Comparison of ENCODE assay signal across 7 mouse cellular contexts in the genomic region with DNA sequence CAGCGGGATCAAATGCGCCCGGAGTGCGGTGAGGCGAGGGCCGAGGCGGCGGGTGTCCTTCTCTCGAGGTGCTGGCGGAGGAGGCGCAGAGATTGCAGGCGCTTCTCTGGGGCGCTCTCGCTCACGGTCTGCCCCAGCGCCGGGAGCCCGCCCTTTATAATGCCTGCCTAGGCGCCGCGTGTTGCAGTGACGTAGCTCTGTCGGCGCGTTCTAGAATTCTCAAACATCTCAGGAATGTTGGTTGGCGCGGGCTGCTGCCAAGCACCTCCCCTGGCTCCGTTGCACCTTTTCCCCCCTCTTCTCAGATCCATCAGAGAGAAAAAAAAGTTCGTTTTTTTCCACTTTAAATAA. TPM values are rescaled to one million over a fixed set of nuclear protein-coding genes. Genes with fewer than 3 reads are reported as not detected.
DNase-seq lines count a peak whose midpoint lies in the region; ATAC-seq and TF ChIP-seq lines count a peak whose summit lies in the region.

Gene Ccn1, minus strand, starts transcription at position 130 of the 351 bp plus-strand sequence.

- H3K79me2 ChIP-seq in myocyte (ENCODE audit: control insufficient read depth, insufficient read depth): peaks cover 22% of the 10 kb centered on the region

- peak within 1 kb of the TSS; percentile 71 for H3K4me3 ChIP-seq in intestine, embryonic 15.5 days (replicated peaks)
- peak within 1 kb of the TSS; percentile 62 for H3K4me3 ChIP-seq in limb, embryonic 15.5 days
- H3K4me3 ChIP-seq in myocyte: peak within 1 kb of the TSS; percentile 65

- H3K9me3 ChIP-seq in intestine, embryonic 15.5 days: no peaks in the 10 kb centered on the region
- H3K9me3 ChIP-seq in limb, embryonic 15.5 days: no peaks in the 10 kb centered on the region

- ATAC-seq in intestine, embryonic 15.5 days: peak; percentile 79
- peak; percentile 53 for ATAC-seq in limb, embryonic 15.5 days (ENCODE audit: insufficient number of reproducible peaks, low FRiP score, low TSS enrichment, low read depth)

- peak; percentile 98 for TF ChIP-seq POLR2A in myocyte (IDR thresholded peaks at IDR 0.05; ENCODE audit: insufficient read length, low read depth)

- DNase-seq in adrenal gland, adult (ENCODE audit: inconsistent age in 2 of 2, low spot score in 1 of 2): peak; percentile 81 to 91
- peak; percentile 78 for DNase-seq in embryo, embryonic 11.5 days (ENCODE audit: low read depth, low spot score)
- peak; percentile 76 to 87 for DNase-seq in gastrocnemius, postnatal 4 days (ENCODE audit: low spot score in 2 of 2)
- peak; percentile 73 for DNase-seq in urinary bladder, adult 2 months (ENCODE audit: low spot score)

- H3K4me1 ChIP-seq in intestine, embryonic 15.5 days (replicated peaks): peaks cover 20% of the 10 kb centered on the region
- peaks cover 62% of the 10 kb centered on the region for H3K4me1 ChIP-seq in limb, embryonic 15.5 days

- H3K27ac ChIP-seq in intestine, embryonic 15.5 days: peak within 1 kb of the TSS; percentile 94
- H3K27ac ChIP-seq in limb, embryonic 15.5 days: peak within 1 kb of the TSS; percentile 94

- H3K9ac ChIP-seq in intestine, embryonic 15.5 days: peak within 1 kb of the TSS; percentile 84
- peak within 1 kb of the TSS; percentile 69 for H3K9ac ChIP-seq in limb, embryonic 15.5 days

- under 1% methylated on average over 29 of the region's 29 CpGs for WGBS in intestine, embryonic 15.5 days
- under 1% methylated on average over 29 of the region's 29 CpGs for WGBS in limb, embryonic 15.5 days

- H3K27me3 ChIP-seq in intestine, embryonic 15.5 days (replicated peaks): no peaks in the 10 kb centered on the region
- H3K27me3 ChIP-seq in limb, embryonic 15.5 days: no peaks in the 10 kb centered on the region
- no peaks in the 10 kb centered on the region for H3K27me3 ChIP-seq in myocyte (ENCODE audit: control insufficient read depth, insufficient read depth, insufficient read length)

- peak within 1 kb of the TSS; percentile 43 for H3ac ChIP-seq in myocyte (ENCODE audit: control insufficient read depth, insufficient read length)

- peak within 1 kb of the TSS; percentile 92 for H3K4me2 ChIP-seq in intestine, embryonic 15.5 days (replicated peaks)
- H3K4me2 ChIP-seq in limb, embryonic 15.5 days: peak within 1 kb of the TSS; percentile 85
- H3K4me2 ChIP-seq in myocyte (ENCODE audit: low read depth): peak within 1 kb of the TSS; percentile 93

- 0 out of 2 replicates have a peak, but pooled peaks cover 4% of the 10 kb centered on the region for H3K36me3 ChIP-seq in intestine, embryonic 15.5 days
- peaks cover 10% of the 10 kb centered on the region for H3K36me3 ChIP-seq in limb, embryonic 15.5 days
- peaks cover 8% of the 10 kb centered on the region for H3K36me3 ChIP-seq in myocyte (ENCODE audit: control insufficient read depth, insufficient read depth)

TF ChIP-seq in myocyte, 11 proteins besides CTCF, POLR2A, EP300 and RAD21:
- TF ChIP-seq MYOG (IDR thresholded peaks at IDR 0.05; ENCODE audit: control insufficient read depth in 1 of 3, insufficient read depth in 1 of 3, insufficient read length in 2 of 3, low read depth in 2 of 3) (no peak), POLR2AphosphoS2 (IDR thresholded peaks at IDR 0.05; ENCODE audit: insufficient read length, low read depth) (peak; percentile 99), MAX (IDR thresholded peaks at IDR 0.05; ENCODE audit: low read depth) (no peak), SRF (IDR thresholded peaks at IDR 0.05; ENCODE audit: control insufficient read depth, insufficient read length, low read depth) (no peak), USF1 (IDR thresholded peaks at IDR 0.05; ENCODE audit: low read depth) (peak; percentile 8)

RNA-seq across cellular contexts. Expression of gene Ccn1, which starts in this region (rescaled TPM):
- 10 to 100 TPM; 40.7 to 49.3 TPM for total RNA-seq in gastrocnemius, postnatal 4 days (2021)
- 48.0 and 50.4 TPM in 2 replicates for polyA plus RNA-seq in intestine, embryonic 15.5 days (2015; fragmentation: Nextera tagmentation; extraction: Ambion mirVana)
- polyA plus RNA-seq in limb, embryonic 15.5 days (2015; fragmentation: Nextera tagmentation; extraction: Ambion mirVana): 92.0 and 104 TPM in 2 replicates
- polyA plus RNA-seq in myocyte (2012; fragmentation: generic; extraction: Trizol): 49.6 TPM
- polyA plus RNA-seq in urinary bladder, adult 2 months (2012; rRNA removed): 81.8 and 89.1 TPM in 2 replicates

Comparison
In these comparisons a context has a peak if more than half of its experiments do, and no peak if none do; other contexts are left out.
1. Peak in every context shown above with its lines: DNase-seq, ATAC-seq, H3K4me3 ChIP-seq and H3K27ac ChIP-seq.